Mouse (Mus musculus): ENCODE measurements around the gene Clec2i. TPM values are rescaled to one million over a fixed set of nuclear protein-coding genes. Genes with fewer than 3 reads are reported as not detected.
A peak's percentile ranks its signal among the peaks of the same experiment; 100 is the strongest.
"Not testable (repeated sequence)": the region's sequence is repeated elsewhere in the genome, so short reads cannot be mapped to it uniquely, and the experiment has no call there.

Gene Clec2i
- total RNA-seq (2014; rRNA removed) (not detected in 2 replicates), polyA plus RNA-seq (2015; fragmentation: Nextera tagmentation; extraction: Ambion mirVana) (0.11 TPM in 1 of 2 replicates, not detected in the other)

DNA sequence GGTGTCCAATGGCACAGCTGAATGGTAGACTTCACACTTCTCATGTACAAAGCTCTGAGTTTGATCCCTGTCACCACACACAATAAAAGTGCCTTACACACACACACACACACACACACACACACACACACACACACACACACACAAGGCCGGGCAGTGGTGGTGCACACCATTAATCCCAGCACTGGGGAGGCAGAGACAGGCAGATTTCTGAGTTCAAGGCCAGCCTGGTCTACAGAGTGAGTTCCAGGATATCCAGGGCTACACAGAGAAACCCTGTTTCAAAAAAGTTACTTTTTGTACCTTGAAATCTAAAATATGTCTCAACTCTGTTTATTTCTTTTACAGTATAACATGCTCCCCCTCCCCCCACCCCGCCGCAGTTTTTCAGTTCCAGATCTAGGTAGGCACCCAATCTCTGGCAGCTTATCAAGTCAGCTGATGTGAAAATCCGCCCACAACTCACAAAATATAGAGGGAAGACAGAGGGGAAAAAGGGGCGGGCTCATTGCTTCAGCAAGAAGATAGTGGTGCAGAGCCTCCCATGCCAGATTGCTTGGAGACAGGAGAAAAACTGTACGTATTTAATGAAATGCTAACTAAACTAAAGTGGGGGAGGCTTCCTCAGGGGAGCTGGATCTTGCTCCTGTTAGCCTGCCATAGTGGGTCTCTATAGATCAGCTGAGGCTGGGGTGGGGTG is at the start of gene Clec2i:
Clec2i (plus strand) TSS at position 498 of the 700 bp plus-strand sequence.
- H3K27me3 ChIP-seq (ENCODE audit: insufficient read depth, low read length); H3K4me3 ChIP-seq (ENCODE audit: low read depth, low read length); DNase-seq; H3K4me1 ChIP-seq (ENCODE audit: insufficient read depth); ATAC-seq; H3K9ac ChIP-seq; H3K9me3 ChIP-seq (ENCODE audit: low read length); H3K36me3 ChIP-seq (ENCODE audit: insufficient read depth); H3K4me2 ChIP-seq (ENCODE audit: low read depth); H3K27ac ChIP-seq (ENCODE audit: low read depth, low read length): not testable (repeated sequence)
- WGBS: 87% methylated on average over 6 of the region's 6 CpGs

DNA sequence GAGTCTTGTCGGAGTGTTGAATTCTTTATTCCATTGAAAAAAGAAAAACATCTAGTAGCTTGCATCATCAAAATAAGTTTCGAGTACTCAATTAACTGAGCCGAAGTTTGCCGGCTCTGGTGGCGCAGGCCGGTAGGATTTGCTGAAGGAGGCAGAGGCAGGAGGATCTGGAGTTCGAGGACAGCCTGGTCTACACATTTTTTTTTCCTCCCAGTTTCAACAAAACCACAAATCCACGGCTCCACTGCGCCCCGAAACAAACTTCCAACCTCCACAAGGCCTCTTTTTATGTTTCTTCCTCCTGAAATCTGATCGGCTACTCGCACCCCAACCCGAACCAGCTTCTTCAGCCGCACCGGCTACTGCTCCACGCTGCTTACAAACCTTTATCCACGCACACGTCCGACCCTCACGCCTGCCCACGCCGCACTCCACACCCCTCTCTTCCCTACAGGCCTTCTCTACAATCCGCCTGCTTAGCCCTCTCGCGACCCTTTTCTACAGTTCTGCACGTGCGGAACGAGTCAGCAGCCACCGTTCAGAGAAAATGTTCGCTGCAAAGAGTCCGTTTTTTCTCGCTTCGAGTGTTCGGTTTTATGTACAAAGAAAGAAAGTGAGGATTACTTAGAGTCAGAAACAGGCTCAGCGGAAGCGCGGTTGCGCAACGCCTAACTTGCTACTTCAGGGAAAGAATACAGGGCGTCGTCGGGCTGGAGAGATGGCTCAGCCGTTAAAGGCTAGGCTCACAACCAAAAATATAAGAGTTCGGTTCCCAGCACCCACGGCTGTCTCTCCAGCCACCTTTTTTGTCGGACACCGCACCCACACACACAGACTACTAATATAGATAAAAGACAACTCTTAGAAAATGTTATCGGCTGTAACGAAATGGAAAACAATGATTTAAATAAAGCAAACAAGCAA is 48.8 kb upstream of the Clec2i start:
- no peaks in the 10 kb centered on the region for H3K9me3 ChIP-seq (ENCODE audit: low read length)
- peak overlapping the region; percentile 91 for H3K4me3 ChIP-seq (ENCODE audit: low read depth, low read length)
- peak overlapping the region; percentile 51 for H3K4me2 ChIP-seq (ENCODE audit: low read depth)
- no peak for TF ChIP-seq CTCF (IDR thresholded peaks at IDR 0.05; ENCODE audit: low read depth)
- H3K4me1 ChIP-seq (ENCODE audit: insufficient read depth): 0 out of 2 replicates have a peak, but pooled peaks cover 5% of the 10 kb centered on the region
- no peaks in the 10 kb centered on the region for H3K36me3 ChIP-seq (ENCODE audit: insufficient read depth)
- peak overlapping the region; percentile 96 for H3K27ac ChIP-seq (ENCODE audit: low read depth, low read length)
- ATAC-seq (peak; percentile 54), DNase-seq (peak; percentile 95)
- H3K9ac ChIP-seq: peak overlapping the region; percentile 93
- 1% methylated on average over 49 of the region's 49 CpGs for WGBS
- H3K27me3 ChIP-seq (ENCODE audit: insufficient read depth, low read length): no peaks in the 10 kb centered on the region

DNA sequence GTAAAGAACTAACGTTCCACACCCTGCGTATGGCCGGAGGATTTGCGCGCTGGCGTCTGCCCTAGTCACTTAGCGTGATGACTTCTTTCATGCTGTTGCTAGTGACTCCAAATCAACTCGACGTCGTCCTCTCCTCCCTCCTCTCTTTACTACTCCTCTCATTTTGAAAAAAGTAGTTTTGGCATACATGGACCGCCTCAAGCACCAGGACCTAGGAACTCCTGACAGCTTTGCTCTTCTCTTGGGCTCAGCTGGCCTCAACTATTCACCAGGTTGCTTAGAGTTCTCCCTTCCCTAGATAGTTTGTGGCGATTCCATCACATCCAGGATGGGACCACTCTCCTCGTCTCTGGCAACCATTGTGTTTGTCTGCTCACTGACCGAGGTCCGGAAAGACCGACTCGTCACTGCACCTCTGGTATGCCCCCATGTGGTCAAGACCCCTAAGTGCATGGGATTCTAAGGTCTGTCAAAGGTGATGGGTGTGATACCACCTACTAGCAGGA is 48.1 kb upstream of the Clec2i start:
- under 1% methylated on average over 17 of the region's 17 CpGs for WGBS
- Histone ChIP-seq H3K27me3 (ENCODE audit: insufficient read depth, low read length) (no peaks in the 10 kb centered on the region), H3K4me1 (ENCODE audit: insufficient read depth) (0 out of 2 replicates have a peak, but pooled peaks cover 5% of the 10 kb centered on the region), H3K36me3 (ENCODE audit: insufficient read depth) (no peaks in the 10 kb centered on the region), H3K4me3 (ENCODE audit: low read depth, low read length) (peak overlapping the region; percentile 91), H3K4me2 (ENCODE audit: low read depth) (peak overlapping the region; percentile 51), H3K9me3 (ENCODE audit: low read length) (no peaks in the 10 kb centered on the region), H3K27ac (ENCODE audit: low read depth, low read length) (peak overlapping the region; percentile 96), H3K9ac (peak overlapping the region; percentile 93)
- no peak for DNase-seq
- peak; percentile 8 for ATAC-seq
- TF ChIP-seq CTCF (IDR thresholded peaks at IDR 0.05; ENCODE audit: low read depth): peak; percentile 78

DNA sequence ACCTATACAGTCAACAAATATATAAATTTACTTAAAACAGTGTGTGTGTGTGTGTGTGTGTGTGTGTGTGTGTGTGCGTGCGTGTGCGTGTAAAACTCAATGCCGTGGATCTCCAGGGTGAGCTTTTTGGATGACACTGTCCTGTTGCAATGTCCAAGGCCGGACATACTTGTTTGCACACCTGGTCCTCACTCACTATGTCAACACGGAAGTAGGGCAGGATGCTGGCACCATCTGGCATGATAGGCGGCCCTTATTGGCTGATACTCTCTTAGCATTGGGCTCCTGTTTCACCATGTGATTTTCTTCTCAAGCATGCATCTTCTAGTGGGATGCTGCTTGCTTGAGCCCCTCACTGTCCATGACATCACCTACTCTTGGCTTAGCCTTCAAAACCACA is 47.5 kb upstream of the Clec2i start:
- peak overlapping the region; percentile 51 for H3K4me2 ChIP-seq (ENCODE audit: low read depth)
- H3K4me1 ChIP-seq (ENCODE audit: insufficient read depth): 0 out of 2 replicates have a peak, but pooled peaks cover 5% of the 10 kb centered on the region
- WGBS: 78% methylated on average over 7 of the region's 7 CpGs
- H3K9me3 ChIP-seq (ENCODE audit: low read length): no peaks in the 10 kb centered on the region
- H3K27me3 ChIP-seq (ENCODE audit: insufficient read depth, low read length): no peaks in the 10 kb centered on the region
- ATAC-seq (no peak), DNase-seq (no peak)
- no peaks in the 10 kb centered on the region for H3K36me3 ChIP-seq (ENCODE audit: insufficient read depth)
- H3K9ac ChIP-seq: peak overlapping the region; percentile 93; the same call in 1 of the 2 replicates
- peak overlapping the region; percentile 96; the same call in 1 of the 2 replicates for H3K27ac ChIP-seq (ENCODE audit: low read depth, low read length)
- TF ChIP-seq CTCF (IDR thresholded peaks at IDR 0.05; ENCODE audit: low read depth): no peak
- H3K4me3 ChIP-seq (ENCODE audit: low read depth, low read length): peak overlapping the region; percentile 91

DNA sequence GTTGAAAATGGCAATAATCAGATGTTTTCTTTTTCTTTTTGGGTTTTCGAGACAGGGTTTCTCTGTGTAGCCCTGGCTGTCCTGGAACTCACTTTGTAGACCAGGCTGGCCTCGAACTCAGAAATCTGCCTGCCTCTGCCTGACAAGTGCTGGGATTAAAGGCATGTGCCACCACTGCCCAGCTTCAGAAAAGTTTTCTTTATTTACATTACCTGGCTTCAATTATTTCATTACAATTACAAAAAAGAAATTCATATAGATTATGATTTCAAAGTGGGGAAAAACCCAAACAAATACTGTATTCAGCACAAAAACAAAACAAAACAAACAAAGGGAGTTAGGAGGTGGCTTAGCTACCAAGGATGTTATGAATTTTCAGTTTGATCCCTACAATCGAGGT is 46.7 kb upstream of the Clec2i start:
- not testable (repeated sequence) for H3K27me3 ChIP-seq (ENCODE audit: insufficient read depth, low read length); H3K4me2 ChIP-seq (ENCODE audit: low read depth); DNase-seq; H3K4me1 ChIP-seq (ENCODE audit: insufficient read depth); H3K27ac ChIP-seq (ENCODE audit: low read depth, low read length); H3K9ac ChIP-seq; H3K4me3 ChIP-seq (ENCODE audit: low read depth, low read length); ATAC-seq; H3K36me3 ChIP-seq (ENCODE audit: insufficient read depth); H3K9me3 ChIP-seq (ENCODE audit: low read length)
- WGBS: 93% methylated on average over 3 of the region's 3 CpGs

DNA sequence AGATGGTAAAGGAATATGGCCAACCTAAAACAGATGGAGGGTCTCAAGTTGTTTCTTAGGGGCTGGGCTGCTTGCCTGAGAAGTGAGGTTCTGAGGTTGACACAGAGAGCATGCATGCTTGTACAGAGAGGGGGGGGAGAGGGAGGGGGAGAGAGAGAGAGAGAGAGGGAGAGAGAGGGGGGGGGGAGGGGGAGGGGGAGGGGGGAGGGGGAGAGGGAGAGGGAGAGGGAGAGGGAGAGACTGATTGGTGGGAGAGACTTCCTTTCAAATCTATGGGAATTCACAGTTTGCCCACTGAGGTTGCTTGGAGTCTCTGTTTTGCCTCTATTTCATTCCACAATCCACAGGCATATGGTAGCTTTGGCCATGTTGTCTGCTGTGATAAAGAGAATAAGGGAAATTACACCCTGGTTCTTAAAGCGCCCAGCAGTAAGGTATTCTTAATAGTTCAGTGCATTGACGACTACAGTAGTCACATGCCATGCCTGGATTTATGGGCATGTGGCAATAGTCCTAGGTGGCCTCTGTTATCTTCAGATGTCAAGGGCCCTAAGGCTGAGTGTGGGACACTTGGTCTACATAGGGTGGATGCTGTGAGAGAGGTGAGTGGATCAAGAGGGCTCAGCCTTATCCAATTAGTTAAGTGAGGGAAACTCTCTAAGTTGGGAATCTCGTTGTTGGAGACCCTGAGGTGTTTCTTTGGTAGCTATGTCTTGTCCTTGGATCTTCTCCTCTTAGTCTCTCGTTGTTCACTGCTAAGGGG is 45.9 kb upstream of the Clec2i start:
- Histone ChIP-seq H3K27ac (ENCODE audit: low read depth, low read length) (no peak overlapping the region), H3K4me2 (ENCODE audit: low read depth) (peak overlapping the region; percentile 67), H3K4me1 (ENCODE audit: insufficient read depth) (0 out of 2 replicates have a peak, but pooled peaks cover 5% of the 10 kb centered on the region), H3K4me3 (ENCODE audit: low read depth, low read length) (peak overlapping the region; percentile 79), H3K36me3 (ENCODE audit: insufficient read depth) (no peaks in the 10 kb centered on the region), H3K27me3 (ENCODE audit: insufficient read depth, low read length) (no peaks in the 10 kb centered on the region), H3K9ac (peak overlapping the region; percentile 74), H3K9me3 (ENCODE audit: low read length) (no peaks in the 10 kb centered on the region)
- WGBS: 34% methylated on average over 4 of the region's 4 CpGs
- ATAC-seq (no peak), DNase-seq (peak; percentile 39)
- no peak for TF ChIP-seq CTCF (IDR thresholded peaks at IDR 0.05; ENCODE audit: low read depth)
